Mouse (Mus musculus): ENCODE results near the gene Zfp212.
A peak's percentile ranks its signal among the peaks of the same experiment; 100 is the strongest.

The Zfp212 gene

DNA sequence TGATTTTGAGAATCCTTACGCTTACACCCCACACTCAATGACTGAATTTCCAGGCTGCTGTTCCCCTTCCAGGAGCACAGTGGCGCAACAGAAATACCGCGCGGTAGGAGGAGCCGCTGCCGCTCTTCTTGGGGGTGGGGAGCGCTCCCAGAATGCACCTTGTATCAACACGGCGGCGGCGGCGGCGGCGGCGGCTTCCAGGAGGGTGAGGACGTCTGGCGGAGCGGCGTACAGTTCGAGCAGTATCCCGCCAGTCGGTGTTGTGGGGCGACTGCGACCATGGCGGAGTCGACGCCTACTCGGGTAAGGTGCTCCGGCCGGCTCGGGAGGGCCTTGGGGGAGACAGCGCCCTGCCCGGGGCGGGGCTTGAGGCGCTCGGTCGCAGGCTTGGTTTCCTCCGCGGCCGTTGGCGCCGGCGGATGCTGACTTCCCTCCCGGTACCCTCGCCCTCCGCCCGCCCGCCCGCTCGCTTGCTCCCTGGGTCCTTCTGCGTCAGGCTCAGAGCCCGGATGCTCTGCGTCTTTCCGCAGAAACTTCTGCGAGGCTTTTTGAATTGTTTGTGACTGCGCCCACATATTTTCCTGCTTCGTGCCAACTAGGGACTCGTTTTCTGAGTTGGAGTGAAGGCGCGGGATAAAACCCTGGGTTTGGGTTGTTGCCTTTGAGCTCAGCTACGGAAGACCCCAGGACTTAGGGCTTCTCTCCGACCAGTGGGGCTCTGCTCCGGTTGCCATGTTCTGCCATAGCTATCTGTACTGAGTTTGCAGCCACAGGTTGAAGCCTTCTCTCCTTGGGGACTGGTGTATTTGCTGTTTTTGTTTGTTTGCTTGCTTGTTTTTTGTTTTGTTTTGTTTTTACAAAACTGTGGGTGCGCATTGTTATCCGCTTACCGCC is at the start of gene Zfp212:
TSS of gene Zfp212 (plus strand) at position 30 of the 894 bp plus-strand sequence.
- peak; percentile 92 for DNase-seq (ENCODE audit: low read depth, low spot score)

- peak; percentile 74 for DNase-seq (ENCODE audit: low read depth, low spot score)
Measured at GRCm38 (mm10) chr6:47872266-47872665, 48.0 kb upstream of the Zfp212 start.

DNA sequence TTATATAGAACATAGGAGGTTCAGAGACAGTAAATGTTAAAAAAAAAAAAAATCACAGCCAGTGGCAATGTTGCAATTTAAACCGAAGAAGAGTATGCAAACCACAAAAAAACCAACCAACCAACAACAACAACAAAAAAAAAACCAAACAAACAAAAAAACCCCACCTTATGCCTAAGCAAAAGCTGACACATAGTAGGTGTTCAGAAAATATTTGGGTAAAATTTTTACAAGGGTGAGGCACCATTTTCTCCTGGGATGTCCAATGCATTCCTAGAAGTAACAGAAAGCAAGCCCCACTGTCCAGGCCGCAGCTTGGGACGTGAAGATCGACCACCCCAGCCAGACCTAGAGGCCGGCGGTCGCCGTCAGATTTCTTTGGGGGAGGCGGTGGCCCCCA is 43.2 kb upstream of the Zfp212 start, which contains the start of gene Zfp282:
TSS of gene Zfp282 (plus strand) at position 147 of the 400 bp plus-strand sequence.
- DNase-seq (ENCODE audit: low read depth, low spot score), result no peak

- DNase-seq (ENCODE audit: low read depth, low spot score), result peak; percentile 86
Measured at GRCm38 (mm10) chr6:47877461-47878132, 42.7 kb upstream of the Zfp212 start.

GRCm38 (mm10) chr6:47878133-47878514 is 42.2 kb upstream of the Zfp212 start:
- peak; percentile 6 for DNase-seq (ENCODE audit: low read depth, low spot score)

DNA sequence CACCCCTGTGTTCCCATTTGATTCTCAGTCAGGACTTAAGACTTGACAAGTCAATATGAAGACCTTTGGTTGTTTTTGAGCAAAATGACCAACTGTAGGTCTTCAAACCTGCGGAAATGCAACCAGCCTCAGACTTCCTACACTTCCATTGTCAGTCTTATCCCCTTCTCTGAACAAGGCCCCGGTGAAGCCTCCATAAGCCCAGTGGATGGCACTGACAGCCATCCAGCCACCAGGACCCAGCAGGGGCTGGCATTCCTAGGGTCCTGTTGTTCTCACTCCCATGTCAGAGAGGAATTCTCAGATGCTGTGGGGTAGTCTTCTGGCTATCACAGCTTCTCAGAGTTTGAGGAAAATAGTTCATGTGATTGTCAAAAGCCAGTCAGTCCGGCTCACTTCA is 41.7 kb upstream of the Zfp212 start:
- DNase-seq (ENCODE audit: low read depth, low spot score), result no peak

GRCm38 (mm10) chr6:47879049-47879716 is 41.1 kb upstream of the Zfp212 start:
- DNase-seq (ENCODE audit: low read depth, low spot score), result no peak

DNA sequence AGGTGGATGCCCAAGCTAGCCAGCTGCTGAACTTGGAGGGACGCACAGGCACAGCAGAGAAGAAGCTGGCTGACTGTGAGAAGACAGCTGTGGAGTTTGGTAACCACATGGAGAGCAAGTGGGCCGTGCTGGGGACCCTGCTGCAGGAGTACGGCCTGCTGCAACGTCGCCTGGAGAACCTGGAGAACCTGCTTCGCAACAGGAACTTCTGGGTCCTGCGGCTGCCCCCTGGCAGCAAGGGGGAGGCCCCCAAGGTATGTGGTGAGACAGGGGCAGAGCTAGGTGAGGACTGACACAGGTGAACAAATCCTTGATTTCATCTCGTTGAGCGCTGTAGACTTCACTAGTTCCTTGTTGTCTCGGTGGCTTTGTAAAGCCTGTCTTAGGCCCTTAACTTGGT is 40.1 kb upstream of the Zfp212 start:
- DNase-seq (ENCODE audit: low read depth, low spot score), result no peak

DNA sequence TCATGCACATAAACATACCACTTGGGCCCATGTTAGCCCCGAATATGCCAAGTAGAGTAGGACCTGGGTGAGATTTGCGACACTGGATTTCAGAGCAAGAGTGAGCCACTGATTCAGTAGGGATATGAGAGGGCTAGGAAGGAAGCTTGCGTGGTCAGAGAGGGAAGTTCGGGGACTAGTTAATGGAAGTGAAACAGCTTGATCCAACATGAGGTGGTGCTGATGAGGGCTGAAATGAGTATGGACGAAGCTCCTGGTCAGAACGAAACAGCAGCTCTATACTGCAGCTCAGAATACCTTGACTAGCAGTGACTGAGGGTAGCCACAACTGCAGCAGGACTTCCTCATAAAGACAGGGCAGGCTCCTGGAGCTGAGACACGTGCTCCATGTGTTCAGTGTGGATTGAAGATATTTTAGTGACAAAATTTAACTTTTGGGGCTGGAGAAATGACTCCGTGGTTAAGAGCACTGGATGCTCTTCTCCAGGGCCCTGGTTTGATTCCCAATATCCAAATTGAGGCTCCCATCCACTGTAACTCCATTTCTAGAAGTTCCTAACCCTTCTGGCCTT is 31.4 kb upstream of the Zfp212 start:
- no peak for DNase-seq (ENCODE audit: low read depth, low spot score)

GRCm38 (mm10) chr6:47899416-47899815 is 20.9 kb upstream of the Zfp212 start:
- no peak for DNase-seq (ENCODE audit: low read depth, low spot score)

DNA sequence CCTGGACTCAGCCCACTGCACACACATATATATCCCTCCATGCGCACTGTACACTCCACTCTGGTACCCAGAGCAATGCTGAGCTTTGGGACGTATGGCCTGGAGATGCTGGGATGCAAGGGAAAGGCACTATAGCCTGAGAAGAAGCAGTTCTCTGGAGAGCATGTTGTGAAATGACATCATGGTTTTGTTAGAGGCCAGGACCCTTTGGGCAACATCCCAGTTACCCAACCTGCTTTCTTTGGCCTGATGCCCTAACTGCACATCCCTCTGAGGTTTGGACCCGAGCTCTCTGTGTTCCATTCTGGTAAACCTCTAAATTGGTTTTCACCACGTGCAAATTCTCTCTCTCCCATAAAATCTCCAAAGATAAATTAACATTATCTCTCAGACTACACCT is 16.7 kb upstream of the Zfp212 start:
- no peak for DNase-seq (ENCODE audit: low read depth, low spot score)

- peak; percentile 80 for DNase-seq (ENCODE audit: low read depth, low spot score)
Measured at GRCm38 (mm10) chr6:47904361-47904760, 15.9 kb upstream of the Zfp212 start.

DNA sequence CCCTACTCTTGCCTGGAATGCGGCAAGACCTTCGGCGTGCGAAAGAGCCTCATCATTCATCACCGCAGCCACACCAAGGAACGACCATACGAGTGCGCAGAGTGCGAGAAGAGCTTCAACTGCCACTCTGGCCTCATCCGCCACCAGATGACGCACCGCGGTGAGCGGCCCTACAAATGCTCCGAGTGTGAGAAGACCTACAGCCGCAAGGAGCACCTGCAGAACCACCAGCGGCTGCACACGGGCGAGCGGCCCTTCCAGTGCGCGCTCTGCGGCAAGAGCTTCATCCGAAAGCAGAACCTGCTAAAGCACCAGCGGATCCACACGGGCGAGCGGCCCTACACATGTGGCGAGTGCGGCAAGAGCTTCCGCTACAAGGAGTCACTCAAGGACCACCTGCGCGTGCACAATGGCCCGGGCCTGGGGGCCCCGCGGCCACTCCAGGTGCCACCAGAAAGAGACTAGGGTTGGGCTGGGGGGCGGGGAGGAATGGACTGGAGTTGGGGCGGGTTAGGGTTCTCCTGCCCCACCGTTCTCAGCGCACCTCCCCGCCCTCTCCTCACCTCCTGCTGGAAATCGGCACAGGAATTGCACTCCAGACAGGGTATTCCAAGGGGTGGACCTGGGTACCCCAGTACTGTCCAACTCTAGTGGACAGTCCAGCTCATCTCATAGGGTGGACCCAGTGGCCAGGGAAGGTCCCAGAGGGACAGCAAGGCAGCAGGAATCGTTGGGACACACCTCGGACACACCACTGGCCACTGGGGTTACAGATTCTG is 15.2 kb upstream of the Zfp212 start:
- peak; percentile 73 for DNase-seq (ENCODE audit: low read depth, low spot score)

DNA sequence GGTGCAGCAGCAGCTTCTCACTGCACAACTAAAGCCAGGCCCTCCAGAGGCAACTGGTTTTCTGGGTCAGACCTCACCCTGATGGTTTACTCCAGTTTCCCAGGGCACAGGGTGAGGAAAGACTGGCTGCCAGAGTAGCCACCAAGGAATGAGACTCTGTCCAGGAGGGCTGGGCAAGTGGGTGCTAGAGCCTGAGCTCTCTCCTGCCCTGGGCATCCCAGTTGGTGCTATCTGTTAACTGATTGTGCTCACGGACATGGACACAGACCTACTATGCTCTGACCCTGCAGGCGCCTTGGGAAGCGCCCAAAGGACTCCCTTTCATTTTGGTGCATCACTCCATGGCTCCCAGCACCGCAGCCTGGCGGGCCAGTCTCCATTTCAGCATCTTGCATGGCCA is 13.9 kb upstream of the Zfp212 start:
- DNase-seq (ENCODE audit: low read depth, low spot score), result no peak

- no peak for DNase-seq (ENCODE audit: low read depth, low spot score)
Measured at GRCm38 (mm10) chr6:47909007-47909406, 11.3 kb upstream of the Zfp212 start.

DNA sequence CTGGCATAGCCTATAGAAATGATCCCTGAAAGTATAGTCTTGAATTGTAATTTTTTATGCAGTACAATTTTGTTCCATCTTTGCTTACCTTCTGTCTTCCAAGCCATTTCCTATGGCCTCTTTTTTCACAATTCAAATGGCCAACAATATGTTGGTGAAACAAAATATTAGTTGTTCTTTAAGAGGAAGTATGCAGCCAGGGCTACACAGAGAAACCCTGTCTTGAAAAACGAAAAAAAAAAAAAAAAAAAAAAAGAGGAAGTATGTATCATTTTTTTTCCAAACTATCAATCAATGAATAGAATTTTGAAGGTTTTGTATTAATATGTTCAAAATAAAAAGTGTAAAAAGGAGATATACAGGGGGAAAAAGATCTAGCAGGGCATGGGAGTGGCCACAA is 8.6 kb upstream of the Zfp212 start:
- DNase-seq (ENCODE audit: low read depth, low spot score), result no peak

- peak; percentile 19 for DNase-seq (ENCODE audit: low read depth, low spot score)
Measured at GRCm38 (mm10) chr6:47912991-47913390, 7.3 kb upstream of the Zfp212 start.

DNA sequence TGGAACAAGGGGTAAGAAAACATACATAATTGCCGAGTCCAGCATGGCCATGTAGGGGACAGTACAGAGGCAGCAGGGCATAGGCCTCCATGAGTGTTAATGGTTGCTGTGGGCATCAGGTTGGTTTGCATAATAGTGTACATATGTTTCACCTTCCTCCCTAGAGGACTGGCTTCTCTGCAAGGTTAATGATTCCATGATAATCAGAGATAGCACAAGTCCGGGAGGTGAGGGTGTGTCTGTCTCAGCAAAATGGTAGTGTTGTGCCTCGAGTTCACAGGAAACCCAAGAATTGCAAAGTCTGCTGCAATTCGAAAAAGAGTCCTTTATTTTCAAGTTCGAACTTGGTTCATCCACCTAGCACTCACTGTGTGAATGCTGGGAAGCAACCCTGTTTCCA is 3.2 kb upstream of the Zfp212 start:
- DNase-seq (ENCODE audit: low read depth, low spot score), result no peak

- peak; percentile 31 for DNase-seq (ENCODE audit: low read depth, low spot score)
Measured at GRCm38 (mm10) chr6:47918768-47919274, 1.5 kb upstream of the Zfp212 start.

DNA sequence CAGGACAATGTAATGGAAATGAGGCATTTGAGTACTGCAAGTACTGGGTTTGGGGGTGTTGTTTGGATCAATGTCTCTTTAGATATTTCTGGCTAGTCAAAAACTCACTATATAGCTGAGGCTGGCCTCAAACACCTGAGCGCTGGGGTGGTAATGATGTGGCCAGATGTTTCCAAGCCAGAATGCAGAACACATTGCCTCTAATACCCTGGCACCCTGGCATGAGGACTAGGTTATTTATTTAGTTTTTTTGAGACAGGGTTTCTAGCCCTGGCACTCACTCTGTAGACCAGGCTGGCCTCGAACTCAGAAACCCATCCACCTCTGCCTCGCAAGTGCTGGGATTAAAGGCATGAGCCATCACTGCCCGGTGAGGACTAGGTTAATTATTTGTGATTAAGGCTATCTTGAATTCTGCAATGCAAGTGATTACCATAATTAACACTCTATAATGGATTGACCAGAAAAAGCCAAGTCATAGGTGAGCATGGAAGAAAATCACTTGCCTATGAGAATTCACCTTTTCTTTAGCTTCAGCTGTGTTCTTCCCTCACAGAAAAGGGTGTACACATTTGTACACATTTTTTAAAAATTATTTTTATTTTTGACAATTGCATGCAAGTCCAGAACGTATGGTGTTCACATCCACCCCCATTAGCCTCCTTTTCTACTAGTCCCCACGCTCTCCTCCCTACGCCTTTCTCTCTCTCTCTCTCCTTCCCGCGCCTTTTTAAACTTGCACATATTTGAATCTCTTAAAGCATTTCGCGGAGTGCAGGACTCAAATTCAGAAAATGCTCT is 430 bp upstream of the Zfp212 start:
- peak; percentile 18 for DNase-seq (ENCODE audit: low read depth, low spot score)
